Mouse (Mus musculus): ENCODE data around the gene Gpm6b.

Gene Gpm6b

DNA sequence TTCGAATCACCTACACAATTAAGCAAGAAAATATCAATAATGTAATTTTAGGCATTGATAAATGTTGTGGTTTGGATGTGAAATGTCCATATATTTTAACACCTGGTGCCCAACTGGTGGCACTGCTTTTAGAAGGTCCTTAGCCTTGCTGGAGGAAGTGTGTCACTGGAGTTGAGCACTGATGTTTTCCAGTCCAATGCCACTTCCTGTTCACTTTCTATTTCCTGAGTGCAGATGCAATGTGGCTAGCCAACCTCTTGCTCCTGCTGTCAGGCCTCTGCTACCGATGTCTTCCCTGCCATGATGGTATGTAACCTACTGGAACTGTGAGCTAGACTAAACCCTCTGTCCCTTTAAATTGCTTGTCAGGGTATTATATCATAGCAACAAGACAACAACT is 65.6 kb downstream of the Gpm6b start:
- peak; percentile 41 for DNase-seq (ENCODE audit: low read depth, low spot score)

DNA sequence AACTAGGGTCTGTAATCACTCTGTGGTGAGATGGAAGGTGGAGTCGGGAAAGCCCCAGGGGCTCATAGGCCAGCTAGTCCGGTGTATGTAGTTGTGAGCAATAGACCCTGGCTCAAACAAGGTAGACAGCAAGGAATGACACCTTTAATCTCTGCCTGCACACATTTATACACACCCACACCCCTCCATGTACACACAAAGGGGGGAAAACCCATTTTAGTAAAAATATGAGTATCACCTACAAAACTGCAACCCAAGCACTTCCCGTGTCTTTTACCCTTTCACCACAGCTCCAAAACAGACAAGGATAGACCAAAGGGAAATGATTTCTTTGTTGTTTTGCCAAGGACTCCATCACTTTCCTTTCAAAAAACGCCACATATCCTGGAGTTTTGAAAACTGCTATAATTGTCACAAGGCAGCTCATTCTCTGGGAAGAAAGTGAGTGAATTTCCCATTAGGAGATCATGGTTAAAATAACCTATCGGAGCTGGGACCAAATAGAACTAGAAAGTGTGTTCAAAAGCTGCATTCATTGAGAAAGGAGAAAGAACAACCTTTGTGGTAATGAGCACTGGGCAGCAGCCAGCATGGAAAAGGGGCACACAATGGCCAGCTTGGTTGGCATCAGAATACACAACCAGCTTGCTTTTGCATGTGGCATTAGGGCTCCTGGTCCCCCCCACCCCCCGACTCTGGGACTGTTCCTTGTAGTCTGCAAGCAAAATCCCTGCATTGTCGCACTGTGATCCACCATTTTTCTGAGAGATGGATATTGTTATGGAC is 68.9 kb downstream of the Gpm6b start:
- no peak for DNase-seq (ENCODE audit: low read depth, low spot score)

DNA sequence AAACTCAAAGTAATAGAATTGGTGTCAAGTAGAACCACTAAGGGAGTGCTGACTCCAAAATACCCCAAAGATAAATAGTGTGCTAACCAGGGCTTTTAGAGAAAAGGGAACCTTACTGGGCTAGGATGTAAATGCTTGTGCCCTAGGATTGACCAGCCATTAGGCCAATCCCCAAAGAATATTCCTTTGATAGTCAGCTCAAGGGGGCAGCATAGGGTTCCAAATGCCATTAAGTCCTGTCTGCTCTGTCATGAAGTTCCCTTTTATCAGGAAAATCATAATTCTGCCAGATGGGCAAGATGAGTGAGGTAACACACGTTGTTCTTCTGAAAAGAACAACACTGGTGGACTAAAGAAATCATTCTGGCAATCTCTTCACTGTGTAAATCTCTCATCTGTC is 70.1 kb downstream of the Gpm6b start:
- no peak for DNase-seq (ENCODE audit: low read depth, low spot score)

DNA sequence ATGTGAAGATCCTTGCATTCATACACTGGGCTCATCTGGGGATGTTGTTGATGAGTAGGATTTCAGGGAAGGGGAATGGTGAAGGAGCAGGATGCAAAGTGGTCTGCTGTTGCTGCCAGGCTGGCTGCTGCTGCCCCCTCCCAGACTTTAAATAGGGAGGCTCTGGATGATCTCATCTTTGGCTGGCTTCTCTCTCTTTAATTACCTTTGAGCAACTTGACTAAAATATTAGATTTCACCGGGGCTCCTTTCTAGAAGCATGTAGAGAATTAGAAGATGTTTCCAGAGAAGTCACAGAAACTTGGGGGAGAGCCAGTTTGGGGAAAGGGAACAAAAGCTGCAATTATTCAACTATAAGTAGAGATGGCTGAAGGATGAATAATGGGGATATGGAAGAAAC is 76.5 kb downstream of the Gpm6b start:
- DNase-seq (ENCODE audit: low read depth, low spot score): no peak

DNA sequence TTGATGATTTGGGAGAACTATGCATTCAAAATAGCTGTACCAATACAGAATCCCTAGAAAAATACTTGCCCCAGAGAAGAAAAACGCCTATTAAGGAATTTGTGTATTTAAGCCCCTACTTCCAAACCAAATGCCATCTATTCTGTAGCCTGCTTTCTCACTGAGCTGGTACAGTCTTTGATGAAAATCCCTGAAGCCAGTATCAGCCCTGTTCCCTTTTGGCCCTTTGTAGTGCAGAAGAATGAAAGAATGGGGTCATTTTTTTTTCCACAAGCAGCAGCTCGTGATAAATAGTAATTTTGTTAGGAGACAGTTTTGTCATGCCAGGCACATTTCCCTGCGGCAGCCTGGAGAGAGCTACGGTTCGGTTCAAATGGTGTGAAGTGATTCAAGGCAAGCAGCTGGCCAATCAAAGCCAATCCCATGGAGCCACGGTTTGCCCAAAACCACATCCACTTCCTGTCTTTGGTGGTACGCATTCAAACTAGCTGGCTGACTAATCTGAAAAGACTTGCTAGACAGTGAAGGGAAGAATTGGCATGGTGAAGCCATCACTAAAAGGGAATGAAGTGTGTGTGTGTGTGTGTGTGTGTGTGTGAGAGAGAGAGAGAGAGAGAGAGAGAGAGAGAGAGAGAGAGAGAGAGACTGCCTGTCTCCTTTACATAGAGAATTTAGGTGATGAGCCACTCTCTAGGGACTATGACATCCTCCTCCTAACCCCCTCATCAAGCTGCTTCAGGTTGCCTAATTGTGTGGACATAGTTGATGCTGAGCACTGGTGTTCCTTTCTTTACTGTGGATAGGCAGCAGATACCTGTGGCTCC is 78.1 kb downstream of the Gpm6b start:
- peak; percentile 57 for DNase-seq (ENCODE audit: low read depth, low spot score)

DNA sequence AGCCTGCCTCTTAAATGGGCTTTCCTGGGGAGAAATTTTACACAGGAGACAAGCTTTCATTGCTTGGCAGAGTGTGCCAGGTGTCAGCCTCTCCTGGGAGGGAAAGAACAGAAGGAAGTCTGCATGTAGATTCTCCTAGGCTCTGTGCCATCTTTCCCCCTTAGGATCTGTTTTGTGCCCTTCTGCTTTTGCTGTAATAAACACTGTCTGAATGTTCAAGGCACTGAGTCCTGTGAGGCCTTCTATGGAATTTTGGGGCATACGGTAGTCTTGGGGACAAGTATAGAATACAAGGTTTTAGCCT is 78.6 kb downstream of the Gpm6b start:
- DNase-seq (ENCODE audit: low read depth, low spot score): no peak

DNA sequence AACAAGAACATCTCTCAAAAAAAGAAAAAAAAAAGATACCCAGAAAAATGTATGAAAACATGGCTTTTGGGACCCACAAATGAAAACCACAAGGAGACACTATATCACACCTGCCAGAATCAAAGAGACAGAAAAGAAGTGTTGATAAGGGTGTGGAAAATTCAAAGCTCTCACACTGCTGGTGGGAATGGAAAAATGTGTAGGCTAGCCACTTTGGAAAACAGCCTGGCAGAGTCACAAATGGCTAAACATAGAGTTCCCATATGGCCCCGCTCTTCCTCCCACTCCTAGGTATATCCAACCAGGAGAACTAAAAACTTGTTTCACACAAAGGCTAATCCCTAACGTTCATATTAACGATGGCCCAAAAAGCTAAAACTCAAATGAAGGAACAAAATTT is 84.5 kb downstream of the Gpm6b start:
- no peak for DNase-seq (ENCODE audit: low read depth, low spot score)

DNA sequence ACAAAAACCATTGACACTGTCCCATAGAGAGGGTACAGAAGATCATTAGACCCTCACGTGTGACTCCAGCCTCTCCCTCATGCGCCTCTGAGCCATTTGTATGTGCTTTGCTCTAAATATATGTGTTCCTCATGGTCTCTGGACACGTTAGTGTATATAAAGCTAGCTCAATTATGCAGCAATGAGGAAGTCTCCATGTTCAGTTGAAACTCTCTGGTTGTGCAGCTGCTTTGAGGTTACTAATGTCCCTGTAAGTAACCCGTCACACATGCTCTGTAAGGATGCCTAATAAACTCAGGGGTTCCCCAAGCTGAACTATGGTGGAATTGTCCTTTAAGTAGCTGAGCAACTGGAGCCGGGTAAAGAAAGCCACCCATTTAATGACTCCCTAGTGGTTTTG is 88.9 kb downstream of the Gpm6b start:
- DNase-seq (ENCODE audit: low read depth, low spot score): no peak

DNA sequence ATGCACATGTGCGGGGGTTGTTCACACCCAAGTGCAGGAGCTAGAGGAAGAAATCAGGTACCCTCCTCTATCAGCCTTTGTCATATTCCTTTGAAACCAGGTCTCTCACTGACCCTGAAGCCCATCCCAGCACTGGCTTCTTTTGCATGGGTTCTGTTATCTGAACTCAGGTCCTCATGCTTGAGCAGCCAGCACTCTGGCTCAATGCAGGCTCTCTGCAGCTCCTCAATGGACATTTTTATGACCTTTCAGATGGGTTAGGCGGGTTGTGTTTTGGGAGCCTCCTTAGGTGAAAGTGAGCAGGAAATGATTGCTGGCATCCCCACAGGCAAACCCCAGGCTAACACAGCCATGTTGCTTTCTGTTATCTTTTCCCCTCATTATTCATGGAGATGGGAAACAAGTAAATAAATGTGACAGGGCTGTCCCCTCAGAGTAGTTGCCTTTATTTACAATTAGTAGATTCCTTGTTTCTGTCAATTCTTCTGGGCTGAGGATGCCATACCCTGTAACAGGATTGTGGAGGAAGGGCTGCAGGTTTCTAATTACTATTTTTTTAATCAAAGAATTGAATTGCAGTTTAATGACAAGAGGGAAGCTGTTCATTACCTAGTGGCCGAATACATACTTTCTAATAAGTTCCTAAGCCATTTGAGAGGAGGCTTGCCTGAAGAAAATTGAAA is 89.6 kb downstream of the Gpm6b start:
- no peak for DNase-seq (ENCODE audit: low read depth, low spot score)

DNA sequence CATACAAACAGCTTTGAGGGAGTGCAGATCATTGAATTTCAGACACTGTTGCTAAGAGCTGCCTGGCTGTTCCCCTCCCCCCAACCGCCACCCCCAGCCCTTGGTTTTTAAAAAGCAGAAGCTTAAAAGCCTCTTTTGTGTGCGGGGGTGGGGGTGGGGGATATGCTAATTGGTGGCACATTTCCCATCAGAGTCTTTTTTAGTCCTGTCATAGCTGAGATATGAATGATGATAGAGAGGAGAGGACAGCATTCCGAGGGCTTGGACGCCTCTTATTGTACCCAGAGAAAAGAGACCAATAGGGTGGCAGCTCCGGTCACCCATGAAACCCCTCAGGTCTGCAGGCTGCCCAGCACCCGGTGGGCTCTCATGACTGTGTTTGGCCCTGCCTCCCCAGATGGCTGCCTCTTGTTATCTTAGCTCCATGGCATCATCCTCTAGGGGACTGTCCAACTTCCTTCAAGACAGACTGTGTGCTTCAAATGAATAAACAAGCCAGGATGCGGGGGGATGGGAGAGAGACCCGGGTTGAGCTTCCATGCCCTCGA is 90.3 kb downstream of the Gpm6b start:
- peak; percentile 30 for DNase-seq (ENCODE audit: low read depth, low spot score)

DNA sequence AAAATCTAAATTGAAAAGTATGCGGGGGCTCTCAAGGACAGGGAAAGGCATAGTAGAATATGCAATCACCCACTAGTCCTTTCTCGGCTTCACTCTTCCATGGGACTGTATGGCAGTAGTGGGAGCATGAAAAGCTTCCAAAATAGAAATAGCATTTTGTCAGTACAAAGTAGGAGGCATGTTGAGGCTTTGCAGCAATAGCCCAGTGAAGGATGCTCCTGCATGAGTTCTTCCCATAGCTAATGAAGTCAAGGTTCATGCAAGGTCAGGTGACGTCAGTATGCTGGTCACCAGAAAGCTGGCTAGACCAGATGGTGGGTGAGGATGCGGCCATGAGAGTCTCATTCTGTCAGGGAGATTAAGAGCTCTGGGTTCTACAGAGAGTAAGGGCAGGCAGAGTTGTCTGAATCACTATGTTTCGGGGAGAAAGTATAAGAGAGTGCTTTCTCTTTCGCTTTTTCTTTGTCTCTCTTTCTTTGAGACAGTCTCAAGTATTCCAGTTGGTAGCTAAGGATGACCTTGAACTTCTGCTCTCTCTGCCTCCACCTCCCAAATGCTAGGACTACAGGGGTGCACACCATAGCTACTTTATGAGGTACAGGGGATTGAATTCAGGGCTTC is 95.9 kb downstream of the Gpm6b start:
- no peak for DNase-seq (ENCODE audit: low read depth, low spot score)

DNA sequence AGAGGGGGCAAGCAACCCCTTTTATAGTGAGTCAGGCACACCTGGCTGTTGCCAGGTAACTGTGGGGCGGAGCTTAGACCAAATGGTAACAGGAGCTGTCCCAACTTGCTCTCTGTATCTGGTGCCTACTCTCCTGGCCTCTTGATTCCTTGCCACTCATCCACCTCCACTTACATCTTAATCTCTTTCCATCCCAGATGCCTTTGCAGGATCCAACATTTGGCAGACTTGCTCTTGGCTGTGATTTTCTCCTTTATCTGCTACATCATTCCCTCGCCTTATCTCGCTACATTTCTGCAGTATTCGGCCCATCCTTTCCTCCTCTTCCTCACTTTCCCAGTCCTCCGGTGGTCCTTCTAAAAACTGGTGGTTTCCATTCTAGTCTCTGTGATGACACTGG is 99.6 kb downstream of the Gpm6b start:
- DNase-seq (ENCODE audit: low read depth, low spot score): no peak

DNA sequence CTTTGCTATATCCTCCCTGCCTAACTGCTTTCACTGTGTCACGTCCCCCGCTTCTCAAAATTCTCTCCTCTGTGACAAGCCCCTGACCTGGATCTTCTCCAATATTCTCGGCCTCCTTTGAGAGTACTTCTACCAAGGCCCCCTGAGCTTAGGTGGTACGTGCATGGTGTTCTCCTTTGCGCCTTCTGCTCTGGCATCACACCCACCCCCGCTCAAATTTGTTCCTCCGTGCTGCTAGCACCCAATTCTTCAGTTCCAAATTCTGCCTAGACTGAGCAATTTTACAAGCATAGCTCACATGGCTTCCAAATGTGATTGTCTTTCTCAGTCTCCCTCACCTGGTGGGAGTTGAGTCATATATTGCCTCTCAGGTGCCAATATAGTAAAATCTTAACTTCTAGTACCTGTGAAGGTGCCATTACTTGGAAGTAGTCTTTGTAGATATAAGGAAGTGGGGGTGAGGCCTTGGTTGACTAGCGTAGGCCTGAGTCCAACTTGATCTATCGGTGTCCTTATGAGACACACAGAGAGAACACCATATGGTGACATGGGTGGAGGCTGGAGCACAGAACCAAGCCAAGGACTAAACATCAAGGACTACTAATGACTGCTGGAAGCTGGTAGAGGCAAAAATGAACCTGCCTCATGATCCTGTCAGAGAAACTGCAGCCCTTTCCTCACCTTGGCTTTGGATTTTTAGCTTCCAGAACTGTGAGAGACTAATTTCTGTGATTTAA is 100.2 kb downstream of the Gpm6b start:
- no peak for DNase-seq (ENCODE audit: low read depth, low spot score)

DNA sequence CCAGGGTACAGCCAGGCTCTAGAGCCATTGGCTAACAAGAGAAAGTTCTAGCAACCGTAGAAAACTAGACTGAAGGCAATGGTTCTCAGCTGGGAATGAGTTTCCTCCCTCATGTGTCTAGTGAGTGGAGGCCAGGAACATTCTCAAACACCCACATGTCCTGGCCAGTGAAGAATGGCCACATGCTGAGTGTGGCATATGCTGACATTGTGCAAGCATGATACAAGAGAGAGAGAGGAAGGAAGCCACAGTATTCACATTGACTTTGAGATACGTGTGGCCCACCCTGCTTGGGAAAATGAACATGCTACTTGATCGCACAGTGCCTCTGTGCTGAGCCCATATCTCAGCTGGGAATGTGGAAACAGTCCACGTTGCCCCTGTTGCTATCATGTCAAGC is 101.2 kb downstream of the Gpm6b start:
- DNase-seq (ENCODE audit: low read depth, low spot score): no peak

DNA sequence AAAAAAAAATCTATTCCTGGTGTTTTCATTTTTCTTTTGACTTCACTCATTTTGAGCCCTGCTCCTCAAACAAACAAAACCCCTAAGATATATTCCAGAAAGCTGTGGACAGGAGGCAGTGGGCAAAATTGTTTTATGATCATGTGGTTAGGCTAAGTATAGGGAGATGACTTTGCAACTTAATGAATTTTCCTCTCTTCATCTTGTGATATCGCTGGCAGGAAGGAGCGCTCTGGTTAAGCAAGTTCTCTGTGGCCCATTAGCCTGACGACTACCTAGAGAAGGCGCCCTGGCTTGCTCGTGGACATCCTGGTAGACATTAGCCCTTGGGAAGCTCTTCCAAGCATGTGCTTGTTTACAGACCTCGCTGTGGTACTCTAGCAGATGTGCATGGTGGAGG is 103.1 kb downstream of the Gpm6b start:
- DNase-seq (ENCODE audit: low read depth, low spot score): no peak

DNA sequence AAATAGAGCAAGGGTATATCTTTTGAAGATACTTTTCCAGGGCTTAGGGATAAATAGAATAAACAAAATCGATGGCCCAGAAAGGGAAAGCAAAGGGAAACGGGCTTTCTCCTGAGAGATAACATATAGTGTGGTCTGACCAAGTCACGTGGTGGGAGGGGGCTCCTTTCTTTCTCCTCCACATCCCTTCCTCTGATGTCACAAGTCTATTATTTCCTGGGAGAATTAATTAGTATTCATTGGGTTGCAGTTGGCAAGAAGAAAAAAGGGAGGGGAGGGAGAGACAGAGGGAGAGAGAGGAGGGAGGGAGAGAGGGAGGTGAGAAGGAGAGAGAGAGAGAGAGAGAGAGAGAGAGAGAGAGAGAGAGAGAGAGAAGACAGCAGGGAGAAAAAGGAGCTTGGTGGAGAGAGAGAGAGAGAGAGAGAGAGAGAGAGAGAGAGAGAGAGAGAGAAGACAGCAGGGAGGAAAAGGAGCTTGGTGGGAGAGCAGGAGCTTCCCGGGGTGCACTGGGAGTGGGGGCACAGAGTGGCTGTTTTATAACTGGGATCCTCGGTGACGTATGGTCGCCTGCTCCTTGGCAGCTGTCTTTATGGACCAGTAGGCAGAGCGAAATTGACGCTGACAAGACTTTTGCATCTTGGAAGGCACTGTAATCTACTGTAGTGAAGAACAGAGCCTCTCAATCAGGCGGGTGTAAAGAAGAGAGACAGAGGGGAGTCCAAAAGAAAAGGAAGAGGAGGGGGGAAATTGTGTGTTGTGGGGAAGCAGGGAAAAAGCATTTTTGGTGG is 105.7 kb downstream of the Gpm6b start:
- DNase-seq (ENCODE audit: low read depth, low spot score): no peak

DNA sequence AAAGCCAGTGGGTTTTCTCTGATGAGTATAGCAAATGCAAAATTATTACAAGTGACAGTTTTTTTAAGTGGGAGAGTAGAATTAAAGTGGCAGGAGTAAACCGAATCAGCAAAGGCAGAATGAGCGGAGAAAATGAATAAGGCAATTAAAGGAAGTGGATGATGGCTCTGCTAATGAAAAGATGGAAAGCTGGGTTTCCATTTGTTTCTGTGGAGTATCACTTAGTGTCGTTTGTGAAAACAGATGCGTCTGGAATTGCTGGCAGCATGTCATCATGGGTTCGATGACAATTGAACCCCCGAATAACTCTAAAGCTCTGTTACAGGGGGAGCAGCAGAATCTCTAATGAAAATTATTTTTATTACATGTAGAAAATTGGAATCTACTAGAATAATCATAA is 109.4 kb downstream of the Gpm6b start:
- DNase-seq (ENCODE audit: low read depth, low spot score): no peak

DNA sequence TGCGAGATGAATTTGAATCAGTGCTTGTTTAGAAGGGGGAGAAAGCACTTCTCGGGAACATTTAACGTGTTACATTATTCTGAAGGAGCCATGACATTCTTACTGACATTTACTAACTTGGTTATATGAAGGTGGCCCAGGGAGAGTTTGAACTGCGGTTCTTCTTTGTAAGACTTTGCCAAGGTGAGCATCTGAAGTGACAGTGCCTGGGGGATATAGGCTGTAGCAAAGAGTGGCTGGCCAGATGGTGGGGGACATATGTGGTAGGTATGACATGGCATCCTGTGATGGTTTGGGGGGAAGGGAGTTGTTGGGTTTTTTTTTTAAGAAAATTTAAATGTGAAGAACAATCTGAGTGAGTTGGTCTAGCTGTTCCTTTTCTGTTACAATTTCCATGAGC is 109.9 kb downstream of the Gpm6b start:
- DNase-seq (ENCODE audit: low read depth, low spot score): no peak

DNA sequence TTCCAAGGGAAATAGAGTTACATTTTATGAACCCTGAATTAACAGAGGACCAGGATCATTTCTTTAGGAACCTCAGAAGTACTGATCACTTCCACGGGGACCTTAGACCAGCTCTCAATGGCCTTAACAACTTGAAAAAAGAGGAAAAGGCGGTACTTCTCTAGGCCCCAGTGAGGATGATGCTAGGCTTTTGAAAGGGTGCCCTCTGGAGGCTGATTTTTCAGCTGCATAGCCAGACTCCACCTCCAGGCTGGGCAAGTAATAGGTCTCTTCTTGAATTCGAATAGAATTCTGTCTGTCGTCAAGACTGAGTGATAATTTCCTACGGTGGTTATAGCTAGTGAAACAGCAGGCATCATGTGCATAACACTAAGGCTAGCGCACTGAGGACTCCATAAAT is 113.1 kb downstream of the Gpm6b start:
- peak; percentile 77 for DNase-seq (ENCODE audit: low read depth, low spot score)

DNA sequence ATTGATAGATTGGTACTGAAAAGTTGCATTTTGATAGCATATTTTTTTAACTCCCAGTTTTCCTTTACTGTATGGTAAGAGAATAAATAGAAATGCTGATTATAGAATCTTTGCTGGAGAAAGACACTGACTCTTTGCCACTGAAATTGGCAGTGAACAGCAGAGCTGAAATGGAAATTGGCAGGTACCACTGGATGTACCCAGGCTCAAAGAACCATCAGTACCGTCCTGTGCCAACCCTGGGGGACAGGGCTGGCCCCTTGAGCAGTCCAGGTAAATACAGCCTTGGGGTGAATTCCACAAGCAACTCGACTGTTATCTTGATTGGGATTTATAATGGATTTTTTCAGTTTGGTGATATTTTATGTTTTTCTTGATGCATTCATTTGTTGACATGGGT is 114.7 kb downstream of the Gpm6b start:
- no peak for DNase-seq (ENCODE audit: low read depth, low spot score)

DNA sequence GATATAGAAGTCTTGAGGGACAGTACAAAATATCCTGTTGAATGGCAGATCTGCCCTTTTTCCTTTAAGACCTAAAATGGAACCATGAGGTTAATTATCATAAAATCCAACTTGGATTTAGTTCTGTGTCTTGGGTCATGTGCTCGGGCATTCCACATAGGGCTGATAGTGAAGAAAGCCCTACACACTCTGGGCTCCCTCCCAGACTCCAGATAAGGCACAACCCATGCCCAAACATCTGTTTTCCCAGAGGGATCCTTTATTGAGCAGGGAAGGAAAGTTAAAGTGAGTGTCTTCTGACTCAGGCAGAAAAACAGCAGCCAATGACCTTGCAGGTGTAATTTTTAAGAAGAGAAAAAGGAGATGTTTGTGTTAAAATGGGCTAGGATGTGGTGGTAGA is 116.2 kb downstream of the Gpm6b start:
- DNase-seq (ENCODE audit: low read depth, low spot score): no peak

Data from CD4-positive, CD25-positive, alpha-beta regulatory T cell, adult 2 months (primary cell).